Mouse (Mus musculus) bone marrow macrophage, adult 2 months (primary cell): Measurements from ENCODE around the gene Asic4. TPM values are rescaled to one million over a fixed set of nuclear protein-coding genes. Genes with fewer than 3 reads are reported as not detected.
A peak's percentile ranks its signal among the peaks of the same experiment; 100 is the strongest.

Source experiments
- H3K27ac ChIP-seq: 2 replicates; pipeline ENCODE4 v1.5.1; 2012; ENCODE audit warnings: low read depth, low read length; ENCODE audit not compliant: insufficient read depth
- H3K4me1 ChIP-seq: 2 replicates; pipeline ENCODE4 v1.6.1; 2012; ENCODE audit warnings: low read length; ENCODE audit not compliant: control insufficient read depth, insufficient read depth
- H3K4me3 ChIP-seq: 2 replicates; pipeline ENCODE4 v1.5.1; 2012; ENCODE audit warnings: mild to moderate bottlenecking, low read length, moderate library complexity; ENCODE audit not compliant: insufficient read depth
- CTCF ChIP-seq: IDR thresholded peaks from 2 replicates; pipeline ENCODE4 v1.5.1; 2012; ENCODE audit warnings: low read depth, mild to moderate bottlenecking, low read length, moderate library complexity
- POLR2A ChIP-seq: IDR thresholded peaks from 2 replicates; pipeline ENCODE4 v1.6.1; 2012; ENCODE audit warnings: mild to moderate bottlenecking, low read depth, low read length, borderline replicate concordance
- polyA plus RNA-seq: library from polyadenylated mRNA; stranded (reverse); fragments of >200 nt; gene quantifications from 2 replicates; pipeline ENCODE4 v1.2.4, GENCODE M21; 2012; ENCODE audit not compliant: missing spikeins, insufficient read depth, insufficient read length

The Asic4 gene
- polyA plus RNA-seq, 1 experiment, result not detected

DNA sequence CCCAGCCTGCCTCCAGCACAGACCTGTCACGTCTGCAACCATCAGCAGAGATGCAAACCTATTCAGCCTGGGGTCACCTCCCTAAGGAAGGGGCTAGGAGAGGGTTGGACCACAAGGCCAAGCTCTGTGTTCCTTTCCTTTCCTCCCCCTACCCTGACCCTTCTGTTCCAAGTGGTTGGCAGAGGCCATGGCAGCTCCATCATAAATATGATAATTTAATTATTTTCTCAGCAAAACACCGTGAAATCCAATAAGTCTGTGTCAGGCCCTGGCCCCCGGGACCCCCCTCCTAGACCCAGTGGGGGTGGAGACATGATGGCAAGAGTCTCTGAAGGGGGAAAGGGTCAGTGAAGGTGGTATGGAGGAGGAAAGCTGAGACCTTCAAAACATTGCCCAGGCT lies 6.0 kb upstream of the Asic4 start:
- H3K4me1 ChIP-seq, result no peaks in the 10 kb centered on the region
- no peak overlapping the region for H3K4me3 ChIP-seq
- H3K27ac ChIP-seq, result no peak overlapping the region
- TF ChIP-seq POLR2A, result no peak
- no peak for TF ChIP-seq CTCF

DNA sequence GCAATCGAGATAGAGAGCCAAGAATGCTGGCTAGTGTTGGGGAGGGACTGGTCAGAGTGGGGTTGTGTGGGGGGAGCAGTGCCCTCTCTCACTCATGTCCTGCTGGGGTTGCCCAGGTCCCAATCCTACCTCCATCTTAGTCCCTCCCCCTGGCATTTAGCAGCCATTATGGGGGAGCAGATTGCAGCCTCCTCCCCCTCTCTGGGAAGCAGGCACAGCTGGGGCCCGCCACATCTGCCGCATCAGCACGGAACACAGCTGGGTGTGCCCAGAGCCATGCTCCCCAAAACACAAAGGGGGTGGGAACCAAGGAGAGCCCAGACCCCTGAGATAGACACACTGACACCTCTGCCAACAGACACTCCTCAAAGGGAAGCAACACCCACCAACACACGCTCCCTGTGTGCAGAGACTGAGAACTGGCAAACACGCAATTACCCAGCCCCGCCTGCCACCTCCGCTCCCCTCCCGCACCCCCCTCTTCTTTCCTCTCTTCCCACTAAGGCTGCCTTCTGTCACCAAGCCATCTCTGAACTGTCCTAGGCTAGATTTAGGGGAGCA lies 5.0 kb upstream of the Asic4 start:
- Histone ChIP-seq H3K27ac (no peak overlapping the region), H3K4me3 (no peak overlapping the region), H3K4me1 (no peaks in the 10 kb centered on the region)
- TF ChIP-seq POLR2A (no peak), CTCF (no peak)

DNA sequence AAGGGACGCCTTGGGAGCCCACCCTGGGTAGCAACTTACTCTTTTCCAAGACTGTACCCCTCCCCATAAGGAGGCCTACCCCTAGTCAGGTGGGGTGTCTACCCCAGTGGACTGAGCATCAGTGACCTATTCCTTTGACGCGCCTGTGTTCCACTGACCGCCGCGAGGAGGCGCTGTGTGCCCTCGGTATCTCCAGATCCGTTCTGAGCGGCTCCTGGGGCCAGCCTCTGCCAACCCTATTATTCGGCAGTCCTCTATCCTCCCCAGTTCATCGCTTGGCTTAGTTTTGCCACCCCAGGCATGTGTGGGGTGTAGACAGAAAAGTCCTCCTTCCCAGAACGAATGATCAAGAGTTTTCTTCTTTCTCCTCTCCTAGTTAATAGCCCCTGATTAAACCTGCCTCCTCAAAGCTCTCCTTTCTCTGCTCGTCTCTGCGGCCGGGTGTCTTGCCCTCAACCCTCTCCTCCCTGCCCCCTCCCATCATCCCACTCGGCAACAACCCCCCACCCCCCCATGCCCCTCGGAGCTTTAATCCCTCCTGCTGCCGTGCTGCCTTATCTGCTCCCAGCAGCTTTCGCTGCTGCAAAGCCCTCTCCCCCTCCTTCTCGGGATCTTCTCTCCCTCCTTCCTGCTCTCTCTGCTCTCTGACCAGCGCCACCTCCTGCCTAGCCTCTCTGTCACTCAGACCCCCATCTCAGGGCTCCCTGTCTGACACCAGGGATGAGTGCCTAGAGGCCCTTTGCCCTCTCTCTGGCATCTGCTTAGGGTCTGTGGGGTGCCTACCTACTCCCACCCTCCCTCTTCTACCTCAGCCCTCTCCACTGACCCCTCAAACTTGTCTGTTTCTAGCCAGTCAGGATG lies 4.3 kb upstream of the Asic4 start:
- TF ChIP-seq CTCF, result peak; percentile 82
- no peak for TF ChIP-seq POLR2A
- no peak overlapping the region for H3K4me3 ChIP-seq
- H3K27ac ChIP-seq, result no peak overlapping the region
- H3K4me1 ChIP-seq, result no peaks in the 10 kb centered on the region

DNA sequence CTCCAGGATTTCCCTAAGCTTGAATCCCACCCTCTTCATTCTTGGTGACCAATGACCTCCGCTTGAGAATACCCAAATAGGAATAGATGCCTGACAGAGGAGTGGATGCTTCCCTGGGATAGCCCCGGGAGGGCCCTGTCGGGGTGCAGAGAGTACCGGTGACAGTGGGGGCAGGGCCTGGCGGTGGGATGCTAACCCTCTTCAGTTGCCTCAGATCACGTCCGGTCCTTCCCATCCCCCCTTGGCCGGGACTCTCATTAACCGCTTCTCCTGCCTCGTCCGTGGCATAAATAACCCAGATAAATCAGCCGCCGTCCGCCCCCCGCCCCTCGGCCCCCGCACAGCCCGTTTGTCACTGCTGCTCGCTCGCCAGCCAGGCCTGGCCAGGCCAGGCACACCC lies 3.6 kb upstream of the Asic4 start:
- no peaks in the 10 kb centered on the region for H3K4me1 ChIP-seq
- H3K27ac ChIP-seq, result no peak overlapping the region
- TF ChIP-seq CTCF (no peak), POLR2A (no peak)
- H3K4me3 ChIP-seq, result no peak overlapping the region

DNA sequence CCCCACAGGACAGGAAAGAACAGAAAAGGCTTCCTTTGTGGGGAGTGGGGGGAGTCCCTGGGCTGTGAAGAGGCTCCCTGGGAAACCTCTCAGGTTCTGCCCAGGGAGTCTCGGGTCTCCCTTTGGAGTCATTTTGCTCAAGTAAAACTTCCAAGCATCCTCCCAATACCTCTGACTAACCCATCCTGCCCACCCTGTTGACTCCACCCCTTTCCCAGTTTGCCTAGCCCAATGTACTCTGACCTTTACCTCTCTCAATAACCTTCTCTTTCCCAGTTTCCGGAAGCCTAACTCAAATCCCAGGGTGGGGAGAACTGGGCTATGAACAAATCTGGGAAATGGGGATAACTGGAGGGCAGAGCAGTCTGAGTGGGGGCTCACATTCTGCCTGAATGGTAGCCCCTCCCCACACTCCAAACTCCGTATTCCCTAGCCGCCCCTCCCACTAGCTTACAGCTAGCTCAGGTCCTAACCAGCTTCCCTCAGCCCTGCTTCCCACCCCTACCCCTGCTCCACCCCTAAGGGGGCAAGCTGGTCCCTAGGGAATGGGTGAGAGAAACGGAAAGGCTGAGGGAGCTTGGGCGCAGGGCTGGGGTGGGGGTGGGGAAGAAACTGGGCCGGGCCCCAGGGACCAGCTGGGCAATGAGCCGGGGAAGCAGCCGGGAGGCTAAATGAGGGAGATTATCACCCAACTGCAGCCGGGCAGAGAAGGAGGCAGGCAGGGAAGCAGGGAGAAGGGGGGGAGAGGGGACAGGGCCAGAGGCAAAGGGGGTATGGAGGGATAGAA lies 2.8 kb upstream of the Asic4 start:
- Histone ChIP-seq H3K4me1 (no peaks in the 10 kb centered on the region), H3K4me3 (no peak overlapping the region), H3K27ac (no peak overlapping the region)
- TF ChIP-seq POLR2A, result no peak
- TF ChIP-seq CTCF, result no peak

DNA sequence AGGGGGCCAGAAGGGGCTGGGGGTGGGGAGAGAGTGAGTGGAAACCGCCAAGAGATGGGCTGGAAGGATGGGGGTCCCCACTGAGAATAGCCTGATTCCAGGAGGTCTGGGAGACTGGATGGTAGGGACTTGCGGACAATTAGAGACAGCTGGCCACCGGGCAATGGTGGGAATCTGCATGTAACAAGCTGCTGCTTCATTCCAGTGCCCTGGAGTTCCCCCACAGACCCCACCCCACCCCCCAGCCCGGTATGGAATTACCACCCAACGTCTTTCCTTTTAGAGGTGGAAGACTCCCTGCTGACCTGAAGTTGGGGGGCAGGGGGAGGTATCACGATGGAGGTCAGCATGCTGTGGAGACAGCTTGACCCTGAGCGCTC lies 2.2 kb upstream of the Asic4 start:
- no peak overlapping the region for H3K27ac ChIP-seq
- TF ChIP-seq POLR2A (no peak), CTCF (no peak)
- H3K4me3 ChIP-seq, result no peak overlapping the region
- H3K4me1 ChIP-seq, result no peaks in the 10 kb centered on the region

DNA sequence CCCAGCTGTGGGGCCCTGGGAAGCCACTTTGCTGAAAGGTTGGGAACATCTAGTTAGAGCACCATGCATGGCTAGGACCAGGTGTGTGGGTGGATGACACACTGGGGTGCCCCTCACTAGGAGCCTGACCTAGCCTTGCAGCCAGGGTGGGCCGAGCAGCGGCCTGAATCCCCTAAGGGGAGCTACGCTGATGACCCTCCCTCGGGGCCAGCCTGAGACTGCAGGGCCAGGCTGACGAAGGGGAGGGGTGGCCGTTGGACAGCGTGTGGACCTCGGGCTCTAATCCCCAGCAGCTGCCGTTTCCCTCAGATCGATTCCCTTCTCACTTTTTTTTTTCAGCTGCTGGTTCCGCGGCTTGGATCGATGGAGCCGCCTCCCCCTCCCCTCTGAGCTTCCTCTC lies 1.3 kb upstream of the Asic4 start:
- no peak overlapping the region for H3K4me3 ChIP-seq
- TF ChIP-seq CTCF, result no peak
- no peak for TF ChIP-seq POLR2A
- no peaks in the 10 kb centered on the region for H3K4me1 ChIP-seq
- no peak overlapping the region for H3K27ac ChIP-seq

DNA sequence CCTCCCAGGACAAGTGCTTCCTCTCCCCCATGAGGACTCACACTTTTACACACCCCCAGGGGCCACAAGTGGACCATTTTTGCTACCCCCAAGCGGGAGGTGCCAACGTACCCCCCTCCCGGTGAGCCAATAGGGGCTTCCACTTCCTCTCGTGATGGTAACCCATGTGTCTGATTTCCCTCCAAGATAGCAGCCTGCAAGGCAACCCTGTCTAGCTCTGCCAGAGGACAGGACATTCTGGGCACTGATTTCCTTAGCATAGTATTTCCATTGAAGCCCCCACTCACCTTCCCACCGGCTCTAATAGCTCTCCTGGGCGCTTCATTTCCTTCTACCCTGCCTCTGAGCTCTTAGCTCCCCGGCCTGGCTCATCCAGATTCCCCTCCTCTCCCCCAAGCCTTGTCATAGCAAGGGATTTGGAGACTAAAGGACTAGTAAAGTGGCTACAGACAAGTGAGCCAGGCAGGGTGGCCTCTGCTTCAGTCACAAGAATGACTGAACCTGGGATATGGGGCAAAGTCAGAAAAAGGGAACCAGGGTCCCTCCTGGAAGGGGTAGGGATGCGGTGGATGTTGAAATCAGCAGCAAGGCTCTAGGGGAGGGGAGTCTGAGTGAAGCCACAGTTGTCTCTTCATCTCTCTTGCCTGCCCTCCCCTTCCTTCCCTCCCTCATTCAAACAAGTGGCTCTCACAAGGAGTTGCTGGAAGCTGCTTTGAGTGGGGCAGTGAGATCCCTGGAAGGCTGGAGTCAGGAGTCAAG lies 680 bp upstream of the Asic4 start:
- Histone ChIP-seq H3K4me3 (no peak overlapping the region), H3K27ac (no peak overlapping the region), H3K4me1 (no peaks in the 10 kb centered on the region)
- TF ChIP-seq POLR2A (no peak), CTCF (no peak)

DNA sequence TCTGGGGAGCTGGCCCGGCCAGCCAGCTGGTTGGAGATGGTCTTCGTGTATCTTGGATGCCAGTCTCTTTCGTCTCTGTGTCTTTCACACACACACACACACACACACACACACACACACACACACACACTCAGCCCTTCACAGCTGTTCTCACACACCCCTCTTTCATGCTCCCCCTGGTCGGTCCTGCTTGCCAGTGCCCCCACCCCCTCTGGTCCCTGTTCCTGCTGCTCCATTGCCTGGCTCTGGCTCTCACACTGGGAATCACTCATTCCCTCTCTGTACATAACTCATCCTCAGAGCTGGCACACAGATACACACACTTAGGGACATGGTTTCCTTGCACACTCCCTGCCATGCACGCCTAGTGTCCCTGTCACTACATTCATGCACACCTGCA lies 1.7 kb downstream of the Asic4 start:
- TF ChIP-seq CTCF (no peak), POLR2A (no peak)
- no peak overlapping the region for H3K4me3 ChIP-seq
- H3K4me1 ChIP-seq, result no peaks in the 10 kb centered on the region
- no peak overlapping the region for H3K27ac ChIP-seq

DNA sequence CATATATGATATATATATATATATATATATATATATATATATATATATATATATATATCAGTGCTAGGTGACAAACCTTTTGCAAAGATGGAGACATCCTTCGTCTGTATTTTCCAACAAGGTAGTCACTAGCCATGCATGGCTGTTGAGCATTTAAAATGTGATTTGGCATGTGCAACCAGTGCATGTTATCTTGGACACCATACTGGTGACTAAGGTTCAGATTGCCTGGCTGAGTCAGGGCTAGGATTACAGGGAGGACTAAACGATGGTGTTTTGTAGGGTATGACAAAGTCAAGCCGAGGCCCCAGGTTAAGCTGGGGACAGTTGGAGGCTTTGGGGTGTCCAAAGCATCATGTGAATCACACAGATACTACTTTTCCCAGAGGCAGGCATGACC lies 5.2 kb downstream of the Asic4 start:
- H3K4me3 ChIP-seq, result no peak overlapping the region
- TF ChIP-seq CTCF (no peak), POLR2A (no peak)
- H3K27ac ChIP-seq, result no peak overlapping the region
- H3K4me1 ChIP-seq, result no peaks in the 10 kb centered on the region
